Mouse (Mus musculus): ENCODE results near the gene Timmdc1. TPM values are rescaled to one million over a fixed set of nuclear protein-coding genes. Genes with fewer than 3 reads are reported as not detected.

Gene Timmdc1
- polyA plus RNA-seq, 1 experiment: 25.0 TPM

GRCm38 (mm10) chr16:38467091-38467916, 55.2 kb downstream of the Timmdc1 start:
- Histone ChIP-seq H3K27ac (ENCODE audit: control insufficient read depth, insufficient read depth, low read length) (no peak overlapping the region), H3K27me3 (ENCODE audit: control insufficient read depth, insufficient read depth, low read length) (no peaks in the 10 kb centered on the region), H3K4me1 (replicated peaks; ENCODE audit: control insufficient read depth, insufficient read depth, low read length) (no peaks in the 10 kb centered on the region), H3K36me3 (ENCODE audit: control insufficient read depth, insufficient read depth, low read length) (no peaks in the 10 kb centered on the region), H3K4me3 (ENCODE audit: control insufficient read depth, insufficient read depth, low read length) (no peak overlapping the region)
- DNase-seq: no peak
- no peak for TF ChIP-seq CTCF (IDR thresholded peaks at IDR 0.05; ENCODE audit: borderline replicate concordance, control insufficient read depth, extremely low read depth, insufficient read depth, low read length, poor library complexity)
- TF ChIP-seq POLR2A (IDR thresholded peaks at IDR 0.05; ENCODE audit: control insufficient read depth, extremely low read depth, insufficient read depth, low read length, poor library complexity): no peak
- WGBS: 92% methylated on average over 13 of the region's 13 CpGs

GRCm38 (mm10) chr16:38466089-38466488, 56.4 kb downstream of the Timmdc1 start:
- TF ChIP-seq POLR2A (IDR thresholded peaks at IDR 0.05; ENCODE audit: control insufficient read depth, extremely low read depth, insufficient read depth, low read length, poor library complexity) (no peak), CTCF (IDR thresholded peaks at IDR 0.05; ENCODE audit: borderline replicate concordance, control insufficient read depth, extremely low read depth, insufficient read depth, low read length, poor library complexity) (no peak)
- H3K4me1 ChIP-seq (replicated peaks; ENCODE audit: control insufficient read depth, insufficient read depth, low read length): no peaks in the 10 kb centered on the region; the same call in 1 of the 2 replicates
- no peaks in the 10 kb centered on the region for H3K36me3 ChIP-seq (ENCODE audit: control insufficient read depth, insufficient read depth, low read length)
- H3K4me3 ChIP-seq (ENCODE audit: control insufficient read depth, insufficient read depth, low read length): no peak overlapping the region
- DNase-seq: no peak
- no peak overlapping the region for H3K27ac ChIP-seq (ENCODE audit: control insufficient read depth, insufficient read depth, low read length)
- 88% methylated on average over 4 of the region's 4 CpGs for WGBS
- H3K27me3 ChIP-seq (ENCODE audit: control insufficient read depth, insufficient read depth, low read length): no peaks in the 10 kb centered on the region

GRCm38 (mm10) chr16:38463305-38463704, 59.2 kb downstream of the Timmdc1 start:
- WGBS: 95% methylated on average over 5 of the region's 5 CpGs
- DNase-seq: no peak
- H3K27ac ChIP-seq (ENCODE audit: control insufficient read depth, insufficient read depth, low read length): no peak overlapping the region
- TF ChIP-seq CTCF (IDR thresholded peaks at IDR 0.05; ENCODE audit: borderline replicate concordance, control insufficient read depth, extremely low read depth, insufficient read depth, low read length, poor library complexity): no peak
- no peak for TF ChIP-seq POLR2A (IDR thresholded peaks at IDR 0.05; ENCODE audit: control insufficient read depth, extremely low read depth, insufficient read depth, low read length, poor library complexity)
- H3K27me3 ChIP-seq (ENCODE audit: control insufficient read depth, insufficient read depth, low read length): no peaks in the 10 kb centered on the region
- H3K36me3 ChIP-seq (ENCODE audit: control insufficient read depth, insufficient read depth, low read length): no peaks in the 10 kb centered on the region
- no peaks in the 10 kb centered on the region; the same call in 1 of the 2 replicates for H3K4me1 ChIP-seq (replicated peaks; ENCODE audit: control insufficient read depth, insufficient read depth, low read length)
- H3K4me3 ChIP-seq (ENCODE audit: control insufficient read depth, insufficient read depth, low read length): no peak overlapping the region

- Histone ChIP-seq H3K4me1 (replicated peaks; ENCODE audit: control insufficient read depth, insufficient read depth, low read length) (peaks cover under 1% of the 10 kb centered on the region), H3K36me3 (ENCODE audit: control insufficient read depth, insufficient read depth, low read length) (no peaks in the 10 kb centered on the region), H3K27me3 (ENCODE audit: control insufficient read depth, insufficient read depth, low read length) (no peaks in the 10 kb centered on the region), H3K27ac (ENCODE audit: control insufficient read depth, insufficient read depth, low read length) (no peak overlapping the region), H3K4me3 (ENCODE audit: control insufficient read depth, insufficient read depth, low read length) (no peak overlapping the region)
- TF ChIP-seq POLR2A (IDR thresholded peaks at IDR 0.05; ENCODE audit: control insufficient read depth, extremely low read depth, insufficient read depth, low read length, poor library complexity) (no peak), CTCF (IDR thresholded peaks at IDR 0.05; ENCODE audit: borderline replicate concordance, control insufficient read depth, extremely low read depth, insufficient read depth, low read length, poor library complexity) (no peak)
- WGBS: 72% methylated on average over 7 of the region's 7 CpGs
- no peak for DNase-seq
These were observed 60.3 kb downstream of the Timmdc1 start for GRCm38 (mm10) chr16:38462161-38462560.

GRCm38 (mm10) chr16:38461749-38462148, 60.7 kb downstream of the Timmdc1 start:
- Histone ChIP-seq H3K4me1 (replicated peaks; ENCODE audit: control insufficient read depth, insufficient read depth, low read length) (peaks cover 4% of the 10 kb centered on the region), H3K27ac (ENCODE audit: control insufficient read depth, insufficient read depth, low read length) (no peak overlapping the region), H3K4me3 (ENCODE audit: control insufficient read depth, insufficient read depth, low read length) (no peak overlapping the region), H3K36me3 (ENCODE audit: control insufficient read depth, insufficient read depth, low read length) (no peaks in the 10 kb centered on the region), H3K27me3 (ENCODE audit: control insufficient read depth, insufficient read depth, low read length) (no peaks in the 10 kb centered on the region)
- 90% methylated on average over 8 of the region's 8 CpGs for WGBS
- TF ChIP-seq CTCF (IDR thresholded peaks at IDR 0.05; ENCODE audit: borderline replicate concordance, control insufficient read depth, extremely low read depth, insufficient read depth, low read length, poor library complexity) (no peak), POLR2A (IDR thresholded peaks at IDR 0.05; ENCODE audit: control insufficient read depth, extremely low read depth, insufficient read depth, low read length, poor library complexity) (no peak)
- DNase-seq: no peak

- WGBS: 96% methylated on average over 4 of the region's 4 CpGs
These were observed 62.5 kb downstream of the Timmdc1 start for GRCm38 (mm10) chr16:38459990-38460389.

More at GRCm38 (mm10) chr16:38459990-38460389, 62.5 kb downstream of the Timmdc1 start:
- Histone ChIP-seq H3K36me3 (ENCODE audit: control insufficient read depth, insufficient read depth, low read length) (no peaks in the 10 kb centered on the region), H3K4me1 (replicated peaks; ENCODE audit: control insufficient read depth, insufficient read depth, low read length) (peaks cover 4% of the 10 kb centered on the region), H3K27ac (ENCODE audit: control insufficient read depth, insufficient read depth, low read length) (no peak overlapping the region), H3K4me3 (ENCODE audit: control insufficient read depth, insufficient read depth, low read length) (no peak overlapping the region), H3K27me3 (ENCODE audit: control insufficient read depth, insufficient read depth, low read length) (no peaks in the 10 kb centered on the region)
- no peak for TF ChIP-seq POLR2A (IDR thresholded peaks at IDR 0.05; ENCODE audit: control insufficient read depth, extremely low read depth, insufficient read depth, low read length, poor library complexity)
- no peak for TF ChIP-seq CTCF (IDR thresholded peaks at IDR 0.05; ENCODE audit: borderline replicate concordance, control insufficient read depth, extremely low read depth, insufficient read depth, low read length, poor library complexity)
- DNase-seq: no peak

All from thymus, adult 2 months (tissue).